Mouse (Mus musculus) cerebellum, adult 11 months (tissue): ENCODE measurements at regions not wholly inside any gene's neighbourhood (a gene's known extent, or its start where the extent isn't known, plus 50 kb on each side); places are given as distances from the start of the nearest gene placed in this dataset.
"Not testable (repeated sequence)": the region's sequence is repeated elsewhere in the genome, so short reads cannot be mapped to it uniquely, and the experiment has no call there.

Experiments used
- DNase-seq: peaks from one replicate; pipeline ENCODE4 v3.0.0; 2022

DNA sequence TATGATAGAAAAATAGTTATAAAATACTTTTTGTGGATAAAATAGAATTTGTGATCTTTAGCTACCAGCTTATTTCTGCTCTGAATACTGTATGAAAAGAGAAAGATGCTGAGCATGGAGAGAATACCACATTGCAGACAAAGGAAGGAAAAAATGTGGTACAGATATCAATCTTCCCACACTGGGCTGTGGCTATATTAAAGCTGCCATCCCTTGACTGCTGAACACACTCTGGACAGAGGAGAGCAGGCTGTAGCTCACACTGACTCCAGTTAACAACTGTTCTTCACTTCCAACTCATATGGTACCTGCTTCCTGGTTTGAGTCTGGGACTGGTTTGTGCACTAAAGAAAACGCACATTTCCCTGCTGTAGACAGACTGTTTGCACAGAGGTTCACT, 76.7 kb upstream of the Try4 start:
- DNase-seq: no peak

DNA sequence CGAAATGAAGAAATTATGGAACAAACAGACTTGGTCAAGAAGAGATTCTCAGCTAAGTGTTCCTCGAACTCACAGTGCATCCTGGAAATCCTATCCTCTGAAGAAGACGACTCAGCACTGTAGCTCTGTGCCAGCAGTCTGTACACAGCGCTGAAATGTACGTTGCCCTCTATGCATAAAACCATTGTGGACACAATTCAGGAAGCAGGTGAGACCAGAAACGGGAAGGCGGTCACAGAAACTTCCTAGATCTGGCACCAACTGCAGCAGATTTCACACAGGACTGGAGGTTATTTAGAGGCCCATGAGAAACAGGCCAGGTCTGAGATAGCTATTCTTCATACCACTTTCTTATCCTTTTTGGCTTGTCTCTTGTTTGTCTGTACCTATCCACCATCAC, 83.7 kb upstream of the Try4 start:
- no peak for DNase-seq

DNA sequence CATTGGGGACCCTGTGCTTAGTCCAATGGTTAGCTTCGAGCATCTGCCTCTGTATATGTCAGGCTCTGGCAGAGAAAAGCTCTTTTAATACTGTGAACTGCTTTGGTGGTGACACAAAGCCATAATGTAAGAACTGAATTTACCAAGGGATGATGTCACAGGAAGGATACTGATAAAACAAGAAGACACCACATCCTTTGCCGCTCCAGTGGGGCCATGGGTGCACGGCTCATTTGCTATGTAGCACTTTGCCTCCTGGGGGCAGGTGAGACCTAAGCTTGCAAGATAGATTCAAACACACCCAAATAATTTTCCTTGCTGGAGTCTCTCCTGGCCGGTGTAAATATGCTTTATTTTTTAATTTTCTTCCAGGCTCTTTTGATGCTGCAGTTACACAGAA, 86.2 kb upstream of the Try4 start:
- DNase-seq: no peak

DNA sequence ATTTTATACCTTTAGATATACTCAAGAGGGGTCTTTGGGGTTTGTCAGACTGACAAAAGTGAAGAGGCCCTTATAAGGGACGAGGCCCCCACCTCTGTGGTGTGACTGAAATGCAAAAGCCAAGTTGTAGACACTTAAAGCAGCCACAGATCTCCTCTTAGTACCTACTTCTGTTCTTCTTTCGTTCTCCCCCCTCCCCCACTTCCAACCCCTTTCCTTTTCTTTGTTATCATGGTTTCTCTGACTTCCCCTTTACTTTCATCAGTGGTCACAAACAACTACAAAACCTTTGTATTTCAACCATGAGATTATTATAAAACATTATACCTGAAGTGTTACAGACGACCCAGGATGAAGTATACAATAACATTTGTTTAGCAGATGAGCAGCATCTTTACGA, 96.2 kb upstream of the Try4 start:
- DNase-seq: no peak

DNA sequence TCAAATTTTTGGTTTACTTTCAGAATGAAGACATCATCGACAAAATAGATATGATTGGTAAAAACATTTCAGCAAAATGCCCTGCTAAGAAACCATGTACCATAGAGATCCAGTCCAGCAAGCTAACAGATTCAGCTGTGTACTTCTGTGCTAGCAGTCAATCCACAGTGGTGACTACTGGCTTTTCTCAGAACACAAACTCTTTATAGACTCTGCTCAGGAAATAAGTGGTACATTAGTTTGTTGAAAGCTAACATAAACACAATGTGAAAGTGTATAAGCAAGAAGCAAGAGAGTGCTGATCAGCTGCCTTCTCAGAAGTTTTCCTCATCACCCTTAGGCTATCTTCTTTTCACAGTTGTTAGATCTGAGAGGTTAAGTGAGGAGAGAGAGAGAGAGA, 99.2 kb upstream of the Try4 start:
- DNase-seq: no peak

DNA sequence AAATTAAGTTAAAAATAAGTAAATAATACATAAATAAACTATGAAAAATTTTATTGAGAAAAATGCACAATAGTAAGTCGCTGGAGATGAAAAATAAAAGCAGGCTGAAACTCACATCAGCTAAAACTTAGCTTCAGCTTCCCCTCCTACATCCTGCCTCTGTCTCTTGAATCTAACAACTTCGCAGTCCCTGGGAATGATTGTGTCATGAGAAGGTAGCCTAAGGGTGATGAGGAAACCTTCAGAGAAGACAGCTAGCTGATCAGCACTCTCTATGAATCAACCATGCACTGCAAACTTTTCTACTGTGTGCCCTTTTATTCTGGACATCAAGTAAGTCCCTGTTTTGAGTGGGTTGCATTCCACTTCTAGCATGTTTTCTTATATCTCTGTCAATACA, 99.8 kb upstream of the Try4 start:
- DNase-seq: no peak

DNA sequence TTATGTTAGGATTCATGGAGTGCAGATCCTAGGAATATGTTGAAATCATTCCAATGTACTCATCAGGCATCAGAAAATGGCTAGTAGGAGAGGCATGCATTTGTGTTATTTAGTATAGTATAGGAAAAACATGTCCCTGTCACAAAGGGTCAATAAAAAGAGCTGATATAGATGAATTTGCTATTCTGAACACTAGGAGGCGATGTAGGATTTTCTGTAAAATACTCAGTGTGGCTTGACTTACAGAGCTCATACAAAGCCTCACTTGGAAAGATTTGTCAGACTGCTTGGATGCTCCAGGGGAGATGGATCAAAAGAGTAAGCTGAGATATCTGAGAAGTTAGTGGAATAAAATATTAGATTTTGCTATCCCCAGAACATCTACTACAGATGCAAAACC, 107.6 kb upstream of the Try4 start:
- no peak for DNase-seq

DNA sequence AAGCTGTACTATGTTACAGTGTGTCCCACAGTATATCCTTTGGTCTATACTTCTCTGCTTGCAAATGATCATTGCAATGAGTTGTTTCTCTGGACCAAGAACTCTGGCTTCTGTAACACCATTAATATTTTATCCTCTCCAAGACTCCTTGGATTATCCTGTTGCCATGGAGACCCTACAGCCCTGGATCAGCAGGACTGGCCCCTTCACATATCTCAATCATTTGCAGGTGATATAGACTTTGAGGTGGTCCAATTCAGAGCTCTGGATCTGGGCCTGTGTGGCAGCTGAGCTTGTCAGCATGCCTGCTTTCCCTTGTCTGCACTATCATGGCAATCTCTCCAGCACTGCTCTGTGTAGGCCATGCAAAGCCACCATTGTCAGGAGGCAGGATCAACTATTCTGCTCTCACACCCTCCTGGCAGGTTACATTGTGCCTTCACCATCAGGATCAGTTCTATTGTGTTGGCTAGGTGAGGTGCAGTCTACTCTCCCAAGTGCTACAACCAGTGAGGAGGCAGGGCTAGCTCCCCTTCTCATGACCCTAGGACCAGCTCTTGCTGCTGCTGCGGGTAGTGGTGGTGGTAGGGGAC, 110.2 kb upstream of the Try4 start:
- no peak for DNase-seq

DNA sequence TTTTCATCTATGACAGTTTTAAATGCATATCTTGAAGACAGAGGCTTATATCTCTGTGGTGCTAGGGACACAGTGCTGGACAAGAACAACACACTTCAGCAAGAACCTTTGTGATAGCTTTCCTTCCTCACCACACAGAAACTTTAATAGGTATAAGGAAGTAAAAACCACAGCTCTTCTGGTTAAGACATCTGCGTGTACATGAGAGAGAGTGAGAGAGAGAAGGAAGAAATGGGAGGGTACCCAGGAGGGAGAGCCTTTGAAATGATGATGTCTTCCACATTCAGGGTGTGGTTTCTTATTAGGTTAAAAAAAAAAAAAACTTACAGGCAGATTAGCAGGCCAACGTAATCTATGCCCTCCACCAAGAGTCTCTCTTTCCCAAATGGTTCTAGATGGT, 113.2 kb upstream of the Try4 start:
- no peak for DNase-seq

DNA sequence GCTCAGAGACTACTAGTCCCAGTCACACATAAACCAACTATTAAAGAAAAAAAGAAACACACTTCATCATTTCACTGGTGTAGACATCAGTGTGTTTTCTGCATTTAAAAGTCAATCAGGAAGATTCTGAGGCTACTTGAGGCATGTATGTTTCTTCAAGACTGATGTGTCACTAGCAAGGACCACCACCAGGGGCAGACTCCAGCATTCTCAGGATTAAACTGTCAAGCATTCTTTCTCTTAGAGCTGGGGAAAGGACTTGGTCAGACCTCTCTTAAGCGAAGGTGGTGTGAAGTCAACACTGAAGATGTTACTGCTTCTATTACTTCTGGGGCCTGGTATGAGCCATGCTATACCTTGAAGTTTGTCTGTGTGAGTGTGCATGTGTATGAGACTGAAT, 114.1 kb upstream of the Try4 start:
- DNase-seq: no peak

DNA sequence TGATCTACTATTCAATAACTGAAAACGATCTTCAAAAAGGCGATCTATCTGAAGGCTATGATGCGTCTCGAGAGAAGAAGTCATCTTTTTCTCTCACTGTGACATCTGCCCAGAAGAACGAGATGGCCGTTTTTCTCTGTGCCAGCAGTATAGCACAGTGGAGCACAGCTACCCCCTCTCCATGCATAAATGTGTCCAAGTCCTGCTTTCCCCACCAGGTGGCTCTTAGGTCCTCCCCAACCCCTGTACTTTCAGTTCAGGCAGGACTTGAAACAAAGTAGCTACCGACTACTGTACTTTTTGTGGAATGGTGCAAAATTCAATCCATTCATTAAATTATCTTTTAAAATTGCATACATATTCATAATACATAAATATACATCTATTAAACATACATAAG, 123.2 kb upstream of the Try4 start:
- no peak for DNase-seq

DNA sequence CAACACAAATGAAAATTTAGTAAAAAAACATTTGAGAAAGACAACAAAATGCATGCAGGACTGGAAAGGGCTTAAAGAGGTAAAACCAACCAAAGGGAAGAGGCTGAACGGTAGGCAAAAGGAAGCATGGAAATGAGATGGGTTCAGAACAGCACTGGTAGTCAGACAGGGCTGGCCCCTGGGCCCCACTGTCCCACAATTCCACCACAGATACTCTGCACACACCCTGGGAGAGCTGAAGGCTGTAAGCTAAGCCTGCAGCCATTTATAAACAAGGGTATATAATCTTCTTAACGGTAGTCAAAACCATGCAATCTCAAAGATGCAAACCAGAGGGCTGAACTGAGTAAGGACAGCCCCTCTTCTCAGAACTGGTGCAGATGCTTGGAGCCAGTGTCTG, 124.0 kb upstream of the Try4 start:
- no peak for DNase-seq

DNA sequence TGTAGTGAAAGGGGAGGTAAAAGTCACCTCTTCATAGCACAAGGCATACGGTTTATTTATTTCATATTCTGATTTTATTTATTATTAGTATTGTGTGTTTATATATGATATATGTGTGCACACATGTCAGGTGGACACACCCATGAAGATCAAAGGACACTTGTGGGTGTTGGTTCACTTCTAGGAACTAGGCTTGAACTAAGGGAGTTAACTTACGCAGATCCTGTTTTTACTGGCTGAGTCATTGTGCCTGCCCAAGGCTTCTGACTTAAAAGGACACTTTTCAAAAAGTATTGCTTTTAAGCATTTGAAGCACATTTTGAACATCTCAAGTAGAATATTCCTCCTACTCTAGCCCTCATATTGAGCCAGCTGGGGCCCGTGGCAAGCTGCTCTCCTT, 124.9 kb upstream of the Try4 start:
- no peak for DNase-seq

DNA sequence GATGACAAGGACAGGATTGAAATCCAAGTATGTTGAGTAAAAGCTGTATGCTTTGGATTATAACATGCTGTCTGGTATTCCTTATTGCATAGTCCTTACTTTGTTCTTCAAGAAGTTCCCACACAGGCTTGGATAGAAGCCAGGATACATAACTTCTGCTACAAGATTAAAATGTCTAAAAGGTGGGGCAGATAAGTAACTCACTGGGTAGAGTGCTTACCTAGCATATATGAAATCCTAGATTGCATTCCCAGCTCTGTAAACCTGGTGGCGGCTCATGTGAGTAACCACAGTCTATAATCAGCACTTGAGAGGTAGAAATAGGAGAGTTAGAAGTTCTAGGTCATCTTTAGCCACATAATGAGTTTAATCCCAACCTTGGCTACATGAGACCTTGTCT, 126.0 kb upstream of the Try4 start:
- no peak for DNase-seq

DNA sequence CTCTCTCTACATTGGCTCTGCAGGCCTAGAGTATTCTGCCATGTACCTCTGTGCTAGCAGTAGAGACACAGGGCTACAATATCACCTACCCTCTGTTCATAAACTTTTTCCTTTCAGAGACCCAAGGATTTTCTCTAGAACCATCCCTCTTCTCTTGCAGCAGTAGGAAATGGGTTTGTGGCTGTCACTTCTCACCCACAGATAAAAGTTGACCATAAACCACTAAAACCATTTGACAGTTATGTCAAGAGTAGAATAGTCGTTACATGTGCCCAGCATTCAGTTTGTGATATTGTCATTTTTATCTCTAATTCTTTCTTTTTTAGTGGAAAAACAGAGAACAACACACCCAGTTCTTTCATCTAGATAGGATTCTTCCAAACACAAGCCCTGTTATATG, 128.2 kb upstream of the 2210010C04Rik start:
- DNase-seq: no peak

DNA sequence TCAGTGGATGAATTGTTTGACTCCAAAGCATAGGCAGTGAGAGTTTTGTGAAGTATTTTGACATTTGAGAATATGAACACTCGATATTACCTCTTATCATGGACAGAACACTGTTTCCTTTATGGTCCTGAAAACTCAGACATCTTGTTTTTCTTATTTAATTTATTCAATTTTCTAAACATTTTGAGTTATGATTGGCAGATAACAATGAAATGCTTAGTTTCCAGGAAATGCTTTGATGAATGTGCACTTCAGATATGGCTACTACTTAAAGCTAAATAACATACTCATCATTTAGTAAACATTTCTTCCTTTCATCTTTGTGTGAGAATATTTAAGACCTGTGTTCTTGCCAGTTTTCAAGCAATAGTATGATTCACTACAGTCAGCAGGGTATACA, 126.4 kb upstream of the 2210010C04Rik start:
- no peak for DNase-seq

DNA sequence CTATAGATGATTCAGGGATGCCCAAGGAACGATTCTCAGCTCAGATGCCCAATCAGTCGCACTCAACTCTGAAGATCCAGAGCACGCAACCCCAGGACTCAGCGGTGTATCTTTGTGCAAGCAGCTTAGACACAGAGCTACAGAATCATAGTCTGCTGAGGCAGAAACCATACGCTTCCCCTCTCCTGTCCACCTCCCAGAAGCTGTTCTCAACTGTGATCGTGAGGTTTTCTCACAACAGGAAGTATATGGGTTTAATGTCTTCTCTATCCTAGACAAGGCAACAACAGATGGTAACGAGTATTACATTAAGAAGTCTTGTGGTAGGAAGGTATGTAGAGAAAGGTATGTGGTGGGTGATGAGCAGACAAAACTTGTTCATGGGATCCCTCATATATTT, 116.8 kb upstream of the 2210010C04Rik start:
- no peak for DNase-seq

DNA sequence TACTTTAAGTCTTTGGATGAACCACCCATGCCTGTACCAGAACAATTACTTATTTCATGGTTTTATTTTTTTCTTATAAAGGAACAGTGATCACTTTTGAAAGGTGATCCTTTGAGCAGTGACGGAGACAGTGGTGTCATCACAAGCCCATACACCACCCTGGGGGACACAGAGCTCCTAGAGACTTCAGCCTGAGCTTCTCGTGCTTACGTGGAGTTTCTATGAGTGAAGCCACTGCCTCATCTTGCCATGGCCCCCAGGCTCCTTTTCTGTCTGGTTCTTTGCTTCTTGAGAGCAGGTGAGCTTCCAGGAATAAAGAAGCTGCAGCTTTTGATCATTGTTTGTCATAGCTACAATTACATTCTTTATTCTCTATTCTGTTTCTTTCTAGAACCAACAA, 116.2 kb upstream of the 2210010C04Rik start:
- DNase-seq: no peak

DNA sequence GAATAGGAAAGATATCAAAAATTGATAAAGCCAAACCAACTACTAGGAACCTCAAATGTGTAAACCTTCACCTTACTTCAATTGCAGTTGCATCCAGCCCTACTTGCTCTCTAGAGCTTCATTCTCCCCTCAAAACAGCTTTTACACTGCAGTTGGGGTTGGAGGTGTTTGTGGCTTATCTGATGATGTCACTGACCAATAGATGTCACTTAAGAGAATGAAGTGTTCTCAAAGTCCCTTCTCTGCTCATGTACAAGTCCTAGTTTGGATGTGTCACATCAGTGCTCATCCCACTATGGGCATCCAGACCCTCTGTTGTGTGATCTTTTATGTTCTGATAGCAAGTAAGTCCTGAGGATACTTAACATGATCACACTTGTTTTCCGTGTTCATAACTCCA, 105.6 kb upstream of the 2210010C04Rik start:
- no peak for DNase-seq

DNA sequence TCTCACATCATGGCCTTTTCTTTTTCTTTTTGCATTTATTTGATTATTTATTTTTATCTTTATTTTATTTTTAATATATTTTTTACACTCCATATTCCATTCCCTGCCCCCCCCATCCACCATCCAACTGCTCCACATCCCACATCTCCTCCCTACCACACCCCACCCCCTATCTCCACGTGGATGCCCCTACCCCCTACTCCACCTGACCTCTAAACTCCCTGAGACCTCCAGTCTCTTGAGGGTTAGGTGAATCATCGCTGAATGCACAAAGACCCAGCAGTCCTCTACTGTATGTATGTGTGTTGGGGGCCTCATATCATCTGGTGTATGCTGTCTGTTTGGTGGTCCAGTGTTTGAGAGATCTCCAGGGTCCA, 102.1 kb upstream of the 2210010C04Rik start:
- not testable (repeated sequence) for DNase-seq

DNA sequence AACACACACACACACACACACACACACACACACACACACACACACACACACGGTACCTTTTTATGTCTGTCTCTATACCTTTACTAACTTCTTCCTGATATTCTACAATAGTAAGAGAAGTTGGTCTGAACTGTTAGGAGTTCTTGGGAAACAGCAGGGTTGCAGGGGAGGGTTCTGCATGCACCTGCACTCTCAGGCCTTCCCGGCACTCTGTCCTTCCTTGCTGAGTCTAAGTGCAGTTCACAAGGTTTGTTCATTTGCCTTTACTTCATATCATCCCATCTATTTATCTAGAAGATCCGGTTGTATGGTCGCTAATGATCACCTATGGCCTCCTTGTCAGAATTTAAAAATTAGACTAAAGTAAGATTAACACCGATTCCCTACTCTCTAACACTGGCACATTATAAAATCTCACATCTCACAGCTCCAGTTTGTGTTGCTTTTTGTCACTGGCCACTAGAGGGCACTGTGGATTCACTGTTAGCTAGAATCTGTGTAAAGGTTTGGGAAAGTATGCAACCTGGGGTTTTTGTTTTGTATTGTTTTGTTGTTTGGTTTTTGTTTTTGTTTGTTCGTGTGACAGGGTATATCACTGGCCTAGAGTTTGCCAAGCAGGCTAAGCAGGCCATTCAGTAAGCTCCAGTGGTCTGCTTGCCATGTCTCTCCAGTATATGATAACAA, 101.5 kb upstream of the 2210010C04Rik start:
- peak; percentile 12 for DNase-seq

DNA sequence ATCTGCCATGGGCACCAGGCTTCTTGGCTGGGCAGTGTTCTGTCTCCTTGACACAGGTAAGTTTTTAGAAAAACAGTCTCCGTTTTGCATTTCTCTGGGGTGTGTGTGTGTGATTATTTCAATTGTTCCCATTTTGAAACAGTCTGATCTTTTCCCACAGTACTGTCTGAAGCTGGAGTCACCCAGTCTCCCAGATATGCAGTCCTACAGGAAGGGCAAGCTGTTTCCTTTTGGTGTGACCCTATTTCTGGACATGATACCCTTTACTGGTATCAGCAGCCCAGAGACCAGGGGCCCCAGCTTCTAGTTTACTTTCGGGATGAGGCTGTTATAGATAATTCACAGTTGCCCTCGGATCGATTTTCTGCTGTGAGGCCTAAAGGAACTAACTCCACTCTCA, 99.9 kb upstream of the 2210010C04Rik start:
- DNase-seq: no peak

DNA sequence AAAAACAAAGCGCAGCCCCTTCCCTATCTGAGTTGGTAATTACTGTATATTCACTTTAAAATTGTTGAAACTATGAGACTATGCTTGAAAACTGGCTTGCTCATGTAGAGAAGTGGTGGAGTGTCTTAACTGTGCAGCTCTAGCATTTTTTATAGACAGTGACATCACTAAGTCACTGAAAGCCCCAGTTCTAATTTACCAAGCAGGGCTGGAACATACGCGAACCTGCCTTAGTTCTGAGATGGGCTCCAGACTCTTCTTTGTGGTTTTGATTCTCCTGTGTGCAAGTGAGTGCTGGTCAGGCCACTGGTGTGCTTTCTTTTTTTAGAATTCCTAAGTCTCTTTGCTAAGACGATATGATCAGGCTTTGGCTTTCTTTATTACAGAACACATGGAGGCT, 94.6 kb upstream of the 2210010C04Rik start:
- no peak for DNase-seq

DNA sequence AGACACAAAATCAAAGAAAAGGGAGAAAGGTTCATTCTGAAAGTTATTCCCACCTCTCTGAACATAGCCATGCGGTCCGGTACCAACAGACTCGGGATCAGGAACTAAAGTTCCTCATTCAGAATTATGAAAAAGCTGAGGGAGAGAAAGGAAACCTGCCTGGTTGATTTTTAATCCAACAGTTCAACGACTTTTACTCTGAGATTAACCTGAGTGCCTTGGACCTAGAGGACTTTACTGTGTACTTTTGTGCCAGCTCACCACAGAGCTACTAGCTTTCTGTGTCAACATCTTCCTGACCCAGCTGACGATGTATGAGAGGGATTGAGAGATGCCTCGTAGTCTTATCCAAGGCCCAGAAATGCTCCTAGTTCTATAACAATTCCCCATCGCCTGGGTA, 92.5 kb upstream of the 2210010C04Rik start:
- no peak for DNase-seq

DNA sequence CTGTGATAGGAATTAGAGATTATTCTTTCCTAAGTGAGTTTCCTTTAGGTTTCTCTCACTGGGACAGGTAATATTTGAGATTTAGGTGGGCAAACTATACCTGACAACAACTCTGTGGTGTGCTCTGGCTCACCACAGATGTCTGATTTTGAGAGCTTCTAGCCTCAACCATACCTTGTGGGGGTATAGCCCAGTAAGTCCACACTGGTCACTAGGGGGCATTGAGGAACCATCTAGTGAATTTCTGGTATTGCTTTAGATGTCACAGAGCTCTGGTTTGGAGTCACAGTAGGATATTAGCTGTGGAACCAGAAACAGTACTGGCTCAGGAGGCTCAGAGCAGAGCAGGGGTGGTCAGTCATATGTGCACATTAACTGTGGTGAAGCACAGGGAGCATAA, 91.5 kb upstream of the 2210010C04Rik start:
- no peak for DNase-seq

DNA sequence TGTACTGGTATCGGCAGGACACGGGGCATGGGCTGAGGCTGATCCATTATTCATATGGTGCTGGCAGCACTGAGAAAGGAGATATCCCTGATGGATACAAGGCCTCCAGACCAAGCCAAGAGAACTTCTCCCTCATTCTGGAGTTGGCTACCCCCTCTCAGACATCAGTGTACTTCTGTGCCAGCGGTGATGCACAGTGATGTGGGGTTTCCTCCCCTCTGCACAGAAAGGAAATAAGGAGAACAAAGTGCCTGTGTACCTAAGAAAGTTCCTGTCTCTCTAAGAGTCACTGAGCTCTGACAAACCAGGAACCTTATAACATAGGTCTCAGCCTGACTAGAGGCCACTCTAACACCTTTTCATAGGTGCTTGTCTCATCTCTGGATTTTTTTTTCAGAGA, 86.3 kb upstream of the 2210010C04Rik start:
- no peak for DNase-seq
